Mouse (Mus musculus): ENCODE measurements at regions not wholly inside any gene's neighbourhood (a gene's known extent, or its start where the extent isn't known, plus 50 kb on each side); places are given as distances from the start of the nearest gene placed in this dataset.

- H3K27ac ChIP-seq (ENCODE audit: low read depth, low read length) = no peak overlapping the region
- no peaks in the 10 kb centered on the region for H3K27me3 ChIP-seq (ENCODE audit: control insufficient read depth, insufficient read depth, low read length)
- WGBS = 88% methylated on average over 4 of the region's 4 CpGs
- DNase-seq (ENCODE audit: low spot score) = no peak
- no peak overlapping the region for H3K9ac ChIP-seq (ENCODE audit: low read depth, low read length)
- no peaks in the 10 kb centered on the region for H3K36me3 ChIP-seq (ENCODE audit: control insufficient read depth, insufficient read depth, low read length)
- ATAC-seq (ENCODE audit: low FRiP score) = no peak
- H3K4me3 ChIP-seq (ENCODE audit: low read depth, low read length) = no peak overlapping the region
- H3K4me1 ChIP-seq (replicated peaks; ENCODE audit: control insufficient read depth, insufficient read depth, low read length) = no peaks in the 10 kb centered on the region
- H3K9me3 ChIP-seq (ENCODE audit: control insufficient read depth, low read length) = no peaks in the 10 kb centered on the region
- H3K4me2 ChIP-seq (replicated peaks; ENCODE audit: low read depth, low read length) = no peak overlapping the region
These were observed 52.8 kb upstream of the G2e3 start for GRCm38 (mm10) chr12:51294971-51295477.

GRCm38 (mm10) chr12:51278358-51278757, 69.5 kb upstream of the G2e3 start:
- 81% methylated on average over 1 of the region's 1 CpGs for WGBS
- Histone ChIP-seq H3K27ac (ENCODE audit: low read depth, low read length) (no peak overlapping the region), H3K4me2 (replicated peaks; ENCODE audit: low read depth, low read length) (no peak overlapping the region), H3K27me3 (ENCODE audit: control insufficient read depth, insufficient read depth, low read length) (no peaks in the 10 kb centered on the region), H3K9me3 (ENCODE audit: control insufficient read depth, low read length) (no peaks in the 10 kb centered on the region), H3K4me1 (replicated peaks; ENCODE audit: control insufficient read depth, insufficient read depth, low read length) (no peaks in the 10 kb centered on the region), H3K9ac (ENCODE audit: low read depth, low read length) (no peak overlapping the region), H3K4me3 (ENCODE audit: low read depth, low read length) (no peak overlapping the region), H3K36me3 (ENCODE audit: control insufficient read depth, insufficient read depth, low read length) (no peaks in the 10 kb centered on the region)
- no peak for ATAC-seq (ENCODE audit: low FRiP score)
- no peak for DNase-seq (ENCODE audit: low spot score)

- DNase-seq (ENCODE audit: low spot score) = peak; percentile 69
These were observed 71.9 kb upstream of the G2e3 start for GRCm38 (mm10) chr12:51275818-51276538.

GRCm38 (mm10) chr12:51273486-51273885, 74.4 kb upstream of the G2e3 start:
- Histone ChIP-seq H3K4me2 (replicated peaks; ENCODE audit: low read depth, low read length) (no peak overlapping the region), H3K27me3 (ENCODE audit: control insufficient read depth, insufficient read depth, low read length) (no peaks in the 10 kb centered on the region), H3K27ac (ENCODE audit: low read depth, low read length) (no peak overlapping the region), H3K4me3 (ENCODE audit: low read depth, low read length) (no peak overlapping the region), H3K36me3 (ENCODE audit: control insufficient read depth, insufficient read depth, low read length) (no peaks in the 10 kb centered on the region), H3K9ac (ENCODE audit: low read depth, low read length) (no peak overlapping the region), H3K9me3 (ENCODE audit: control insufficient read depth, low read length) (no peaks in the 10 kb centered on the region), H3K4me1 (replicated peaks; ENCODE audit: control insufficient read depth, insufficient read depth, low read length) (no peaks in the 10 kb centered on the region)
- WGBS = 86% methylated on average over 5 of the region's 5 CpGs
- no peak for DNase-seq (ENCODE audit: low spot score)
- ATAC-seq (ENCODE audit: low FRiP score) = no peak

More at GRCm38 (mm10) chr12:51275818-51276538, 71.9 kb upstream of the G2e3 start:
- Histone ChIP-seq H3K4me1 (replicated peaks; ENCODE audit: control insufficient read depth, insufficient read depth, low read length) (no peaks in the 10 kb centered on the region), H3K4me2 (replicated peaks; ENCODE audit: low read depth, low read length) (no peak overlapping the region), H3K27ac (ENCODE audit: low read depth, low read length) (no peak overlapping the region), H3K36me3 (ENCODE audit: control insufficient read depth, insufficient read depth, low read length) (no peaks in the 10 kb centered on the region), H3K9ac (ENCODE audit: low read depth, low read length) (no peak overlapping the region), H3K4me3 (ENCODE audit: low read depth, low read length) (no peak overlapping the region), H3K27me3 (ENCODE audit: control insufficient read depth, insufficient read depth, low read length) (no peaks in the 10 kb centered on the region), H3K9me3 (ENCODE audit: control insufficient read depth, low read length) (no peaks in the 10 kb centered on the region)
- ATAC-seq (ENCODE audit: low FRiP score) = no peak
- WGBS = 50% methylated on average over 14 of the region's 14 CpGs

GRCm38 (mm10) chr12:51242839-51243238, 105.0 kb upstream of the G2e3 start:
- Histone ChIP-seq H3K9me3 (ENCODE audit: control insufficient read depth, low read length) (no peaks in the 10 kb centered on the region), H3K4me1 (replicated peaks; ENCODE audit: control insufficient read depth, insufficient read depth, low read length) (no peaks in the 10 kb centered on the region), H3K27me3 (ENCODE audit: control insufficient read depth, insufficient read depth, low read length) (no peaks in the 10 kb centered on the region), H3K4me2 (replicated peaks; ENCODE audit: low read depth, low read length) (no peak overlapping the region), H3K27ac (ENCODE audit: low read depth, low read length) (no peak overlapping the region), H3K4me3 (ENCODE audit: low read depth, low read length) (no peak overlapping the region), H3K36me3 (ENCODE audit: control insufficient read depth, insufficient read depth, low read length) (no peaks in the 10 kb centered on the region), H3K9ac (ENCODE audit: low read depth, low read length) (no peak overlapping the region)
- DNase-seq (ENCODE audit: low spot score) (no peak), ATAC-seq (ENCODE audit: low FRiP score) (no peak)
- 79% methylated on average over 7 of the region's 7 CpGs for whole genome bisulfite sequencing

GRCm38 (mm10) chr12:51241131-51241781, 106.6 kb upstream of the G2e3 start:
- DNase-seq (ENCODE audit: low spot score) (no peak), ATAC-seq (ENCODE audit: low FRiP score) (no peak)
- Histone ChIP-seq H3K9ac (ENCODE audit: low read depth, low read length) (no peak overlapping the region), H3K4me1 (replicated peaks; ENCODE audit: control insufficient read depth, insufficient read depth, low read length) (no peaks in the 10 kb centered on the region), H3K27ac (ENCODE audit: low read depth, low read length) (no peak overlapping the region), H3K36me3 (ENCODE audit: control insufficient read depth, insufficient read depth, low read length) (no peaks in the 10 kb centered on the region), H3K4me3 (ENCODE audit: low read depth, low read length) (no peak overlapping the region), H3K4me2 (replicated peaks; ENCODE audit: low read depth, low read length) (no peak overlapping the region), H3K27me3 (ENCODE audit: control insufficient read depth, insufficient read depth, low read length) (no peaks in the 10 kb centered on the region), H3K9me3 (ENCODE audit: control insufficient read depth, low read length) (no peaks in the 10 kb centered on the region)
- 88% methylated on average over 7 of the region's 7 CpGs for WGBS

- WGBS = 45% methylated on average over 2 of the region's 2 CpGs
- no peak overlapping the region for H3K9ac ChIP-seq (ENCODE audit: low read depth, low read length)
- no peak for DNase-seq (ENCODE audit: low spot score)
- H3K9me3 ChIP-seq (ENCODE audit: control insufficient read depth, low read length) = no peaks in the 10 kb centered on the region
- H3K36me3 ChIP-seq (ENCODE audit: control insufficient read depth, insufficient read depth, low read length) = no peaks in the 10 kb centered on the region
- no peak for ATAC-seq (ENCODE audit: low FRiP score)
- H3K4me3 ChIP-seq (ENCODE audit: low read depth, low read length) = no peak overlapping the region
- no peak overlapping the region for H3K27ac ChIP-seq (ENCODE audit: low read depth, low read length)
- H3K4me1 ChIP-seq (replicated peaks; ENCODE audit: control insufficient read depth, insufficient read depth, low read length) = no peaks in the 10 kb centered on the region
- H3K4me2 ChIP-seq (replicated peaks; ENCODE audit: low read depth, low read length) = no peak overlapping the region
- no peaks in the 10 kb centered on the region for H3K27me3 ChIP-seq (ENCODE audit: control insufficient read depth, insufficient read depth, low read length)
These were observed 136.2 kb upstream of the G2e3 start for GRCm38 (mm10) chr12:51211691-51212090.

GRCm38 (mm10) chr12:51196289-51196688, 151.6 kb upstream of the G2e3 start:
- no peak overlapping the region for H3K27ac ChIP-seq (ENCODE audit: low read depth, low read length)
- H3K4me3 ChIP-seq (ENCODE audit: low read depth, low read length) = no peak overlapping the region
- no peak overlapping the region for H3K4me2 ChIP-seq (replicated peaks; ENCODE audit: low read depth, low read length)
- no peaks in the 10 kb centered on the region for H3K4me1 ChIP-seq (replicated peaks; ENCODE audit: control insufficient read depth, insufficient read depth, low read length)
- H3K27me3 ChIP-seq (ENCODE audit: control insufficient read depth, insufficient read depth, low read length) = no peaks in the 10 kb centered on the region
- WGBS = 82% methylated on average over 5 of the region's 5 CpGs
- H3K36me3 ChIP-seq (ENCODE audit: control insufficient read depth, insufficient read depth, low read length) = no peaks in the 10 kb centered on the region
- no peak overlapping the region for H3K9ac ChIP-seq (ENCODE audit: low read depth, low read length)
- no peaks in the 10 kb centered on the region for H3K9me3 ChIP-seq (ENCODE audit: control insufficient read depth, low read length)
- ATAC-seq (ENCODE audit: low FRiP score) (no peak), DNase-seq (ENCODE audit: low spot score) (no peak)

GRCm38 (mm10) chr12:51195136-51195535, 152.7 kb upstream of the G2e3 start:
- no peak for ATAC-seq (ENCODE audit: low FRiP score)
- no peaks in the 10 kb centered on the region for H3K4me1 ChIP-seq (replicated peaks; ENCODE audit: control insufficient read depth, insufficient read depth, low read length)
- no peak overlapping the region for H3K4me3 ChIP-seq (ENCODE audit: low read depth, low read length)
- no peak for DNase-seq (ENCODE audit: low spot score)
- no peak overlapping the region for H3K27ac ChIP-seq (ENCODE audit: low read depth, low read length)
- no peak overlapping the region for H3K4me2 ChIP-seq (replicated peaks; ENCODE audit: low read depth, low read length)
- no peak overlapping the region for H3K9ac ChIP-seq (ENCODE audit: low read depth, low read length)
- H3K9me3 ChIP-seq (ENCODE audit: control insufficient read depth, low read length) = no peaks in the 10 kb centered on the region
- H3K27me3 ChIP-seq (ENCODE audit: control insufficient read depth, insufficient read depth, low read length) = no peaks in the 10 kb centered on the region
- 86% methylated on average over 8 of the region's 8 CpGs for WGBS
- no peaks in the 10 kb centered on the region for H3K36me3 ChIP-seq (ENCODE audit: control insufficient read depth, insufficient read depth, low read length)

Data from hindbrain, embryonic 11.5 days (tissue).